Mouse (Mus musculus) subcutaneous adipose tissue, adult 2 months (tissue): ENCODE data around the gene Wdtc1. TPM values are rescaled to one million over a fixed set of nuclear protein-coding genes. Genes with fewer than 3 reads are reported as not detected.

Experiments
- polyA plus RNA-seq: library from polyadenylated mRNA; depleted of rRNA; stranded (reverse); fragments of >200 nt; gene quantifications from 2 replicates; pipeline ENCODE4 v1.2.3, GENCODE M21; 2012; ENCODE audit warnings: low replicate concordance; rRNA removed

Gene Wdtc1
- 35.6 and 46.2 TPM in 2 replicates for polyA plus RNA-seq

GRCm38 (mm10) chr4:133353367-133354365 is at the start of gene Wdtc1:
Gene Wdtc1, minus strand, starts transcription at chr4:133353481.

GRCm38 (mm10) chr4:133369553-133370297 is 16.4 kb upstream of the Wdtc1 start, which contains the start of gene Slc9a1:
Gene Slc9a1, plus strand, starts transcription at chr4:133369706.

GRCm38 (mm10) chr4:133277104-133278026 is 75.9 kb downstream of the Wdtc1 start, which contains the start of gene Tmem222:
Gene Tmem222, minus strand, starts transcription at chr4:133277792.

GRCm38 (mm10) chr4:133262882-133263281 is 90.4 kb downstream of the Wdtc1 start, which contains the start of gene Sytl1:
Gene Sytl1, minus strand, starts transcription at chr4:133263113.

Other genes with a start within 250 kb of the Wdtc1 start
- gene Wasf2, start 223.0 kb downstream of the Wdtc1 start, polyA plus RNA-seq, result 79.1 and 81.5 TPM in 2 replicates
- gene Cd164l2, start 141.3 kb downstream of the Wdtc1 start, polyA plus RNA-seq, result 1.2 and 26.7 TPM in 2 replicates
- gene Gpr3, start 140.9 kb downstream of the Wdtc1 start, polyA plus RNA-seq, result 0.13 TPM in 2 replicates
- 21.4 and 66.3 TPM in 2 replicates for gene Map3k6, start 112.7 kb downstream of the Wdtc1 start, polyA plus RNA-seq
- 2.8 and 10.4 TPM in 2 replicates for gene Sytl1, start 90.4 kb downstream of the Wdtc1 start, polyA plus RNA-seq
- 113 and 116 TPM in 2 replicates for gene Tmem222, start 75.7 kb downstream of the Wdtc1 start, polyA plus RNA-seq
- gene Slc9a1, start 16.2 kb upstream of the Wdtc1 start, polyA plus RNA-seq, result 30.6 and 46.0 TPM in 2 replicates
- 2.0 and 4.5 TPM in 2 replicates for gene Tent5b, start 126.7 kb upstream of the Wdtc1 start, polyA plus RNA-seq
- 3.1 TPM in 2 replicates for gene Trnp1, start 145.1 kb upstream of the Wdtc1 start, polyA plus RNA-seq
- 9.2 TPM in 1 of 2 replicates, not detected in the other for gene Kdf1, start 165.5 kb upstream of the Wdtc1 start, polyA plus RNA-seq
- gene Nudc, start 192.5 kb upstream of the Wdtc1 start, polyA plus RNA-seq, result 35.3 and 61.0 TPM in 2 replicates
- 0.28 TPM in 1 of 2 replicates, not detected in the other for gene Nr0b2, start 199.9 kb upstream of the Wdtc1 start, polyA plus RNA-seq
- 3.8 and 5.0 TPM in 2 replicates for gene Gpatch3, start 221.3 kb upstream of the Wdtc1 start, polyA plus RNA-seq
- gene Gpn2, start 230.9 kb upstream of the Wdtc1 start, polyA plus RNA-seq, result 28.4 and 33.3 TPM in 2 replicates
- 4.3 and 10.0 TPM in 2 replicates for gene Sfn, start 248.7 kb upstream of the Wdtc1 start, polyA plus RNA-seq